Mouse (Mus musculus) thymus, adult 2 months (tissue): ENCODE results near the gene Htr5a. TPM values are rescaled to one million over a fixed set of nuclear protein-coding genes. Genes with fewer than 3 reads are reported as not detected.

Source experiments
- DNase-seq: peaks from one replicate; pipeline ENCODE4 v3.0.0; 2021
- H3K27ac ChIP-seq: fragments of 200-500 bp; 2 replicates; pipeline ENCODE4 v1.5.1; 2012; ENCODE audit warnings: low read length, control low read depth; ENCODE audit not compliant: control insufficient read depth, insufficient read depth
- H3K27me3 ChIP-seq: fragments of 200-500 bp; 2 replicates; pipeline ENCODE4 v1.6.1; 2012; ENCODE audit warnings: mild to moderate bottlenecking, low read length, moderate library complexity, mixed read lengths; ENCODE audit not compliant: control insufficient read depth, insufficient read depth
- H3K36me3 ChIP-seq: fragments of 200-500 bp; 2 replicates; pipeline ENCODE4 v1.6.1; 2012; ENCODE audit warnings: mild to moderate bottlenecking, low read length, moderate library complexity; ENCODE audit not compliant: control insufficient read depth, insufficient read depth
- H3K4me1 ChIP-seq: fragments of 200-500 bp; replicated peaks from 2 replicates; pipeline ENCODE4 v1.6.1; 2012; ENCODE audit warnings: low read length; ENCODE audit not compliant: control insufficient read depth, insufficient read depth
- H3K4me3 ChIP-seq: fragments of 200-500 bp; 2 replicates; pipeline ENCODE4 v1.5.1; 2012; ENCODE audit warnings: mild to moderate bottlenecking, low read length, control low read depth, moderate library complexity; ENCODE audit not compliant: control insufficient read depth, insufficient read depth
- CTCF ChIP-seq: fragments of 200-500 bp; IDR thresholded peaks from 2 replicates; pipeline ENCODE4 v1.5.1; 2012; ENCODE audit warnings: mild to moderate bottlenecking, control low read depth, low read length, moderate library complexity, borderline replicate concordance; ENCODE audit not compliant: control insufficient read depth, poor library complexity, insufficient read depth; ENCODE audit errors: extremely low read depth
- POLR2A ChIP-seq: fragments of 200-500 bp; IDR thresholded peaks from 2 replicates; pipeline ENCODE4 v1.6.1; 2012; ENCODE audit warnings: mild to moderate bottlenecking, low read length, control low read depth, moderate library complexity; ENCODE audit not compliant: control insufficient read depth, poor library complexity, insufficient read depth; ENCODE audit errors: extremely low read depth
- WGBS: fragments of 180-500 bp; shearing (Covaris S2); methylation state at CpG from one replicate; pipeline ENCODE4 v1.1.7; 2018; 5-methylcytosine and 5-hydroxymethylcytosine counted together
- polyA plus RNA-seq: library from polyadenylated mRNA; depleted of rRNA; stranded (reverse); fragments of >200 nt; gene quantifications from 2 replicates; pipeline ENCODE4 v1.2.3, GENCODE M21; 2012

The Htr5a gene
- polyA plus RNA-seq, 1 experiment: not detected

- Histone ChIP-seq H3K27ac (no peak overlapping the region), H3K4me1 (no peaks in the 10 kb centered on the region), H3K27me3 (no peaks in the 10 kb centered on the region), H3K36me3 (no peaks in the 10 kb centered on the region), H3K4me3 (no peak overlapping the region)
- WGBS: 85% methylated on average over 2 of the region's 2 CpGs
- no peak for TF ChIP-seq CTCF
- no peak for TF ChIP-seq POLR2A
- no peak for DNase-seq
Measured at GRCm38 (mm10) chr5:27855726-27856125, 13.8 kb downstream of the Htr5a start.

GRCm38 (mm10) chr5:27873240-27874082 lies 31.5 kb downstream of the Htr5a start:
- 79% methylated on average over 8 of the region's 8 CpGs for WGBS

GRCm38 (mm10) chr5:27874211-27874610 lies 32.3 kb downstream of the Htr5a start:
- WGBS: 83% methylated on average over 5 of the region's 5 CpGs

More at GRCm38 (mm10) chr5:27873240-27874082, 31.5 kb downstream of the Htr5a start:
- DNase-seq: no peak
- Histone ChIP-seq H3K27ac (no peak overlapping the region), H3K27me3 (no peaks in the 10 kb centered on the region), H3K4me3 (no peak overlapping the region), H3K36me3 (no peaks in the 10 kb centered on the region), H3K4me1 (no peaks in the 10 kb centered on the region)
- no peak for TF ChIP-seq POLR2A

GRCm38 (mm10) chr5:27875341-27876105 lies 33.6 kb downstream of the Htr5a start:
- no peaks in the 10 kb centered on the region for H3K36me3 ChIP-seq
- no peak overlapping the region for H3K27ac ChIP-seq
- no peaks in the 10 kb centered on the region for H3K27me3 ChIP-seq
- 71% methylated on average over 4 of the region's 4 CpGs for WGBS
- no peak overlapping the region for H3K4me3 ChIP-seq
- no peak for DNase-seq
- TF ChIP-seq CTCF (no peak), POLR2A (no peak)
- H3K4me1 ChIP-seq: no peaks in the 10 kb centered on the region

More at GRCm38 (mm10) chr5:27874211-27874610, 32.3 kb downstream of the Htr5a start:
- TF ChIP-seq POLR2A (no peak), CTCF (no peak)
- DNase-seq: no peak
- no peaks in the 10 kb centered on the region for H3K4me1 ChIP-seq
- H3K36me3 ChIP-seq: no peaks in the 10 kb centered on the region
- no peaks in the 10 kb centered on the region for H3K27me3 ChIP-seq
- no peak overlapping the region for H3K4me3 ChIP-seq
- no peak overlapping the region for H3K27ac ChIP-seq

GRCm38 (mm10) chr5:27878356-27878755 lies 36.4 kb downstream of the Htr5a start:
- WGBS: 92% methylated on average over 5 of the region's 5 CpGs
- TF ChIP-seq POLR2A (no peak), CTCF (no peak)
- Histone ChIP-seq H3K36me3 (no peaks in the 10 kb centered on the region), H3K27ac (no peak overlapping the region), H3K4me1 (no peaks in the 10 kb centered on the region), H3K4me3 (no peak overlapping the region), H3K27me3 (no peaks in the 10 kb centered on the region)
- DNase-seq: no peak

GRCm38 (mm10) chr5:27879726-27880125 lies 37.8 kb downstream of the Htr5a start:
- no peaks in the 10 kb centered on the region for H3K4me1 ChIP-seq
- no peaks in the 10 kb centered on the region for H3K27me3 ChIP-seq
- TF ChIP-seq POLR2A (no peak), CTCF (no peak)
- DNase-seq: no peak
- no peak overlapping the region for H3K4me3 ChIP-seq
- WGBS: 94% methylated on average over 3 of the region's 3 CpGs
- no peaks in the 10 kb centered on the region for H3K36me3 ChIP-seq
- H3K27ac ChIP-seq: no peak overlapping the region
